Mouse (Mus musculus) MEL (cell line): ENCODE results near the gene Havcr1.

Experiments used
- CTCF ChIP-seq, 3 experiments: IDR thresholded peaks in 2 of 3; conservative IDR thresholded peaks in 1 of 3; 2 replicates each; pipeline ENCODE4 v1.5.1; 2011 to 2012; ENCODE audit warnings: low read length in 3 of 3, low read depth in 2 of 3, mild to moderate bottlenecking in 2 of 3, improper control_type of control experiment in 1 of 3, inconsistent platforms in 1 of 3, mixed read lengths in 1 of 3, moderate library complexity in 1 of 3; ENCODE audit not compliant: control insufficient read depth in 1 of 3, insufficient read depth in 1 of 3, poor library complexity in 1 of 3, severe bottlenecking in 1 of 3
- ETS1 ChIP-seq: IDR thresholded peaks from 2 replicates; pipeline ENCODE4 v1.6.1; 2012; ENCODE audit warnings: low read depth, mild to moderate bottlenecking, inconsistent platforms, low read length, improper control_type of control experiment, moderate library complexity

- TF ChIP-seq CTCF (IDR thresholded peaks at IDR 0.05 in 2 of 3, conservative IDR thresholded peaks at IDR 0.05 in 1 of 3; ENCODE audit: control insufficient read depth in 1 of 3, insufficient read depth in 1 of 3, low read depth in 2 of 3, low read length in 3 of 3, poor library complexity in 1 of 3, severe bottlenecking in 1 of 3) (no peak), ETS1 (no peak)
These were observed 18.8 kb downstream of the Havcr1 start for GRCm38 (mm10) chr11:46753662-46754061.
